Mouse (Mus musculus) liver, adult (tissue): Measurements from ENCODE around the gene Faim.

Experiments
- GATA4 ChIP-seq: IDR thresholded peaks from 2 replicates; pipeline ENCODE4 v1.6.1; 2014; ENCODE audit warnings: mild to moderate bottlenecking, low read length; ENCODE audit not compliant: insufficient replicate concordance

Faim gene

GRCm38 (mm10) chr9:98985800-98986475, at the start of gene Faim:
TSS of gene Faim (plus strand) at chr9:98986373.
- TF ChIP-seq GATA4 = no peak; the same call in 1 of the 2 replicates

- no peak for TF ChIP-seq GATA4
Observed at GRCm38 (mm10) chr9:98939290-98939689, 46.9 kb upstream of the Faim start.

DNA sequence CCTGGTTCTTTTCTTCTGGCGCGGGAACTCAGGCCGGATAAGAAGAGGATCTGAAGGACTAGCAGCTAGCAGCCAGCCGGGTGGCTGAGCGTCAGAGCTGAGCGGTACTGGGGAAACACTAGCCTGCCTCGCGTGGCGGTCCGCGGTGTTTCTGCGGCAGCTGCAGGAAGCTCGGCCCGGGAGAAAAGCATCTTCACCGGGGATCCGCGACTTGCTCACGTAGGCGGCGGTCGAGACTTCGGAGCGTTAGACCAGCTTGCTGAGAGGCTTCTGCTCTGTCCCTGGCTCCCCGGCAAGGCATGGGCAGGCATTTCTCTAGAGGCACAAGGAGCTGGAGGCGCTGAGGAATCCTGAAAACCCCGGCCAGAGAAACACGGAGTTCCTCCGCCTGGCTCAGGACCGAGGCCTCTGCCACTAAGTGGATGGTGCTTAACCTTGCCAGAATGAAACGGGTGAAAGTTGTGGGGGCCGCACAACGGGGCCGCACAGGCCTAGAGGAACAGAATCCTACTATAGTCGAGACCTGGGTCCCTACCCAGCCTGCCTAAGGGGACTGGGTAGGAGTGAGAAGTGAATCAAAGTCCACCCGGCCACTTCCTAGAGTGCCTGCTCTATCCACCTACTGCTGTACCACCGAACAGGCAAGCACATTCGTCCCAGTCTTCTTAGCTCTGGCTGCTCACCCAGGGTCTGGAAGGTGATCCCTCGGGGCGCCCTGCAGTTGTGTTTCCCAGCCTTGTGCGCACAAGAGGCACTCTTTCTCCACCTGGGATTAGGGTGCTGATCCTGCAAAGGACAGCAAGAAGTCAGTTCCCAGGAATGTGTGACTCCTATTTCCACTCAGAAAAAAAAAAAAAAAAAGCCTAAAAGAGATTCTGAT, 33.8 kb upstream of the Faim start:
- TF ChIP-seq GATA4 = no peak

GRCm38 (mm10) chr9:98953291-98953690, 32.9 kb upstream of the Faim start:
- TF ChIP-seq GATA4 = no peak

GRCm38 (mm10) chr9:98953830-98954229, 32.3 kb upstream of the Faim start:
- TF ChIP-seq GATA4 = no peak

- TF ChIP-seq GATA4 = no peak
Observed at GRCm38 (mm10) chr9:98954391-98955102, 31.6 kb upstream of the Faim start.

GRCm38 (mm10) chr9:98955103-98955715, 31.0 kb upstream of the Faim start, which contains the start of gene Foxl2:
TSS of gene Foxl2 (plus strand) at chr9:98955288.
- no peak for TF ChIP-seq GATA4

GRCm38 (mm10) chr9:98955716-98956224, 30.4 kb upstream of the Faim start:
- no peak for TF ChIP-seq GATA4

DNA sequence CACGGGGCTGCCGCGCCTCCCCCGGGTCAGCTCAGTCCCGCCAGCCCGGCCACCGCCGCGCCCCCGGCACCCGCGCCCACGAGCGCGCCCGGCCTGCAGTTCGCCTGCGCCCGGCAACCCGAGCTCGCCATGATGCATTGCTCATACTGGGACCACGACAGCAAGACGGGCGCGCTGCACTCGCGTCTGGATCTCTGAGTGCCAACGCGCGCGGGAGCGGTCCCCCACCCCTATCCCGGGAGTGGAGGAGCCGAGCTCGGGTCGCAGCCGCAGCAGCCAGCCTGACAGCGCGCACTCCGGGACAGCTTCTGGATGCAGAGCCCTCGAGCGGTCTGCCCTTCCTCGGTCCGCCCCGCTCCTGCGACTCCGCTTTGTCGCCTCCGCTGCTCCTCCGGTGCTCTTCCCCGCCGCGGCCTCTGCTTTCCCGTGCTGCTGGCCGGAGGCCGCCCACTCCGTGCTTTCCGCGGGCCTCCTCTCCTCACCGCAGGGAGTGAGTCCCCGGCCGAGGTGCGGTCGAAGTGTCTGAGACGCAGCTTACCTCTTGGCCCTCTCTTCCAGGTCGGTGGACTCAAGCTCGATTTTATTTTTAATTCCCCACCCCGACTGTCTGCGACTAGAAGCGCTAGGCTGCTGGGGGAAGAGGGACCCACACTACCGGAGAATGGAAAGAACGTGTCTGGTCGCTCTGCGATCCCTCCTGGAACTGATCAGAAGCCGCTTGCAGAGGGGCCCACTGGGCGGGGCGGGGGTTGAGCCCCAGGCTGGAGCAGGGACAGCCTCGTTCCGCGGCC, 29.4 kb upstream of the Faim start:
- no peak for TF ChIP-seq GATA4

GRCm38 (mm10) chr9:98957751-98958351, 28.3 kb upstream of the Faim start:
- TF ChIP-seq GATA4 = no peak

DNA sequence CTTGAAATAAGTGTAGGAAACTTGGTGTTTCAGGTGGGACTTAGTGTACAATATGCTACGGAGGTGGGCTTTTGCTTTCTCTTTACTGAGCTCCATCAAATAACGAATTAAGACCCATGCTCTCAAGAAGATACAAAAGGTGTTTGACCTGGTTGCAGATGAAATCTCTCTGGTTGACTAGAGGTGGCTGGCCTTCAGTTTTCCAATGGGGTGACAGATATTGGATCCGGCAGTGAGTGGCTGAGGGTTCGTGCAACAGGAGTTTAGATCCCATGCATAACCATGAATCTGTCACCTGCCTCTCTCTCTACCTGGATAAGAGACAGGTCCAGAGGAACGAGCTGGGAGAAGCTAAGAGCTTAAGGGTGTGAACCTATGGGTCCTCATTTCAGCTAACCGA, 27.5 kb upstream of the Faim start:
- no peak for TF ChIP-seq GATA4

GRCm38 (mm10) chr9:98959851-98960250, 26.3 kb upstream of the Faim start:
- no peak for TF ChIP-seq GATA4

DNA sequence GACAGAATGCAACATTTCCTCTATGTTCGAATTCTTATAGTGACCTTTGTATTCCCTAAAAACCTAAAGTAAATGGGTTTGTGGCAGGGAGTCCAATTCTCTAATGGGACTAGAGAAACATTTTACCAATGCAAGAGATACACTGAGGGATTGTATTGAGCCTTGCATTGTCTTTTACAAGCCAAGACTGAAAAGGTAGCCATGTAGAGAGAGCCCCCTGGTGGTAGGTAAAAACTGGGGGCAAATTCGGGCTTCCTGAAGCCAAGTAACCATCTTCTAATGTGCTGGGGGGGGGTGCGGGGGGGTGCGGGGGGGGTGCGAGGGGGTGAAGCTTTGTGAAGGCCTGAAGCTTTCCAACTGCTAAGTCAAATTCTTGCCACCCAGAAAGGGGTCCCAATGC, 25.8 kb upstream of the Faim start:
- no peak for TF ChIP-seq GATA4

DNA sequence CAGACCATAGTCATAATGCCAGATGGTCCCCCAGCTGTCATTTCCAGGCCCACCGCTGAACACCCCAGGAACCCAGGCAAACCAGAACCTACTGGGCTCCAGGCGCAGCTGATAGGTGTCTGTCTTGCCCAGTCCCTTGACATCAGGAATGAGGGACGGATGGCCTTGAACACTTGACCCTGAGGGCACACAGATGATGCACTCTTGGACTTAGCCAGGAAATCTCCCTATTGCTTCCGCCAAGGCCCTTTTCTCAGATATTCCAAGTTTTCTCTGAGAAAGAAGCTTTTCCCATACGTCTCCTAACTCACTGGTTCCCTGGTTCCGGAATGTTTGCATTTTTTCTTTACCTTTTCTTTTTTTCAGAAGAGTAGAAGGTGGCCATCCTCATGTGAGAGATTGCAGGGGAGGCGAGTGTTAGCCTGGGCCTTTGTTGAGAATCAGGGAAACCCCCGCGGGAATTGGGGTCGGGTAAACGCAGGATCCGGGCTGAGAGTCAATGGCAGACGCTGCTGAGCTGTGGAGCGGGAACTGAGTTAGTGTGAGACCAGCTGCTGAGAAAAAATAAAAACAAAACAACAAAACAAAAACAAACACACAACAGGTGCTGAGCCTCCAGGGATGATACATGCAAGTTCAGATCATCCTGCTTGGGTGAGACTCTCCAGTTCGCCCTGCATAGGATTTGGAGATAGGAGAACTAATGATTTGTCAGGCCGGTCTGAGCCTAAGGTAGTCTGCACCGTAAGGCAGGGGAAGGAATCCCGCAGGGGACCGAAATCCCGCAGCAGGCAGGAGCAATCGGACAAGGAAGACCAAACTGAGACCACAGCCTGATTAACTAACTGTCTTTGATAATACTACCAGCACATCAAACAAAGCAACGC, 24.3 kb upstream of the Faim start:
- no peak for TF ChIP-seq GATA4
